In genomic region chr16:30376237-30376636, GRCm38 (mm10) we compare ENCODE assay signal across 26 mouse cellular contexts.
"Had no signal": no experiment of that assay in that cellular context is flagged by ENCODE, and none has a peak within 500 bp of the region (broad histone marks: within the 10 kb centered on the region; RNA-seq: fewer than 3 reads in every experiment).

No protein-coding gene starts in this region.

- H3K4me2 ChIP-seq: heart, embryonic 11.5 days; heart, embryonic 13.5 days; heart, embryonic 15.5 days; hindbrain, embryonic 12.5 days; hindbrain, embryonic 14.5 days; intestine, embryonic 15.5 days; limb, embryonic 12.5 days; liver, embryonic 11.5 days had no signal

- H3K4me3 ChIP-seq: gastrocnemius, adult 2 months; heart, adult 2 months; heart, embryonic 13.5 days; heart, embryonic 15.5 days; hindbrain, embryonic 10.5 days; hindbrain, embryonic 12.5 days; intestine, embryonic 15.5 days; layer of hippocampus, adult 2 months; left cerebral cortex, adult 2 months; limb, embryonic 10.5 days; limb, embryonic 12.5 days had no signal

- H3K9me3 ChIP-seq: heart, embryonic 13.5 days; heart, embryonic 15.5 days; hindbrain, embryonic 10.5 days; hindbrain, embryonic 12.5 days; intestine, embryonic 15.5 days; limb, embryonic 10.5 days; limb, embryonic 12.5 days had no signal

- H3K9ac ChIP-seq: heart, embryonic 13.5 days; heart, embryonic 15.5 days; hindbrain, embryonic 12.5 days; hindbrain, embryonic 14.5 days; intestine, embryonic 15.5 days; limb, embryonic 12.5 days had no signal

- H3K4me1 ChIP-seq: hindbrain, embryonic 10.5 days; hindbrain, embryonic 12.5 days; limb, embryonic 10.5 days had no signal

- H3K27me3 ChIP-seq: heart, embryonic 13.5 days; heart, embryonic 15.5 days; hindbrain, embryonic 12.5 days; intestine, embryonic 15.5 days; limb, embryonic 12.5 days had no signal

- H3K27ac ChIP-seq: gastrocnemius, adult 2 months; heart, adult 2 months; heart, embryonic 13.5 days; heart, embryonic 15.5 days; hindbrain, embryonic 10.5 days; hindbrain, embryonic 12.5 days; hindbrain, embryonic 14.5 days; intestine, embryonic 15.5 days; layer of hippocampus, adult 2 months; left cerebral cortex, adult 2 months; limb, embryonic 10.5 days; limb, embryonic 12.5 days had no signal

- H3K36me3 ChIP-seq: heart, embryonic 15.5 days; hindbrain, embryonic 12.5 days; intestine, embryonic 15.5 days had no signal

- DNase-seq: gastrocnemius, adult 2 months; gastrocnemius, postnatal 10 days; gastrocnemius, postnatal 25 days; heart, adult 2 months; heart, postnatal 14 days; heart, postnatal 4 days; kidney, adult 18-20 months; kidney, adult 8-10 months; kidney, postnatal 10 days; kidney, postnatal 25 days; kidney, postnatal 4 days; liver had no signal

- ATAC-seq: hindbrain, embryonic 16.5 days; inflammation-experienced regulatory T-cells, adult 6 months; intestine, embryonic 15.5 days had no signal
